Mouse (Mus musculus) thymus, adult 2 months (tissue): ENCODE data around the gene Kif1c.

Experiments
- CTCF ChIP-seq: fragments of 200-500 bp; IDR thresholded peaks from 2 replicates; pipeline ENCODE4 v1.5.1; 2012; ENCODE audit warnings: mild to moderate bottlenecking, control low read depth, low read length, moderate library complexity, borderline replicate concordance; ENCODE audit not compliant: control insufficient read depth, poor library complexity, insufficient read depth; ENCODE audit errors: extremely low read depth
- POLR2A ChIP-seq: fragments of 200-500 bp; IDR thresholded peaks from 2 replicates; pipeline ENCODE4 v1.6.1; 2012; ENCODE audit warnings: mild to moderate bottlenecking, low read length, control low read depth, moderate library complexity; ENCODE audit not compliant: control insufficient read depth, poor library complexity, insufficient read depth; ENCODE audit errors: extremely low read depth

GRCm38 (mm10) chr11:70699051-70699450 is 1.3 kb upstream of the Kif1c start:
- no peak for TF ChIP-seq CTCF
- no peak for TF ChIP-seq POLR2A
